Mouse (Mus musculus) forebrain, embryonic 13.5 days (tissue): ENCODE measurements around the gene Lyrm9. TPM values are rescaled to one million over a fixed set of nuclear protein-coding genes. Genes with fewer than 3 reads are reported as not detected.

Source experiments
- ATAC-seq: fragments of 200-750 bp; cut with Nextera tagmentation; 2 replicates; pipeline ENCODE4 v1.8.0; 2017
- H3K27ac ChIP-seq: fragments of 300-500 bp; sonication (generic); 2 replicates; pipeline ENCODE4 v1.5.1; 2015; ENCODE audit warnings: inconsistent platforms, mild to moderate bottlenecking, moderate library complexity
- H3K27me3 ChIP-seq: fragments of 300-500 bp; sonication (generic); 2 replicates; pipeline ENCODE4 v1.6.1; 2015; ENCODE audit warnings: mild to moderate bottlenecking, inconsistent platforms
- H3K36me3 ChIP-seq: fragments of 300-500 bp; sonication (generic); 2 replicates; pipeline ENCODE4 v1.6.1; 2015; ENCODE audit warnings: mild to moderate bottlenecking, inconsistent platforms; ENCODE audit not compliant: poor library complexity, severe bottlenecking
- H3K4me1 ChIP-seq: fragments of 300-500 bp; sonication (generic); 2 replicates; pipeline ENCODE4 v1.6.1; 2015; ENCODE audit warnings: inconsistent platforms
- H3K4me2 ChIP-seq: fragments of 300-500 bp; sonication (generic); 2 replicates; pipeline ENCODE4 v1.6.1; 2015; ENCODE audit warnings: inconsistent platforms, mild to moderate bottlenecking, moderate library complexity
- H3K4me3 ChIP-seq: fragments of 300-500 bp; sonication (generic); 2 replicates; pipeline ENCODE4 v1.5.1; 2015; ENCODE audit warnings: mild to moderate bottlenecking, inconsistent platforms
- H3K9ac ChIP-seq: fragments of 300-500 bp; sonication (generic); 2 replicates; pipeline ENCODE4 v1.6.1; 2015; ENCODE audit warnings: mild to moderate bottlenecking, inconsistent platforms
- H3K9me3 ChIP-seq: fragments of 300-500 bp; sonication (generic); replicated peaks from 2 replicates; pipeline ENCODE4 v1.6.1; 2016; ENCODE audit warnings: inconsistent platforms
- WGBS: fragments of 180-500 bp; shearing (Covaris S2); methylation state at CpG from one replicate; pipeline ENCODE4 v1.1.7; 2015; 5-methylcytosine and 5-hydroxymethylcytosine counted together
- polyA plus RNA-seq: library from polyadenylated mRNA; unstranded; fragments of >200 nt; fragmentation: Nextera tagmentation; extraction: Ambion mirVana; gene quantifications from 2 replicates; pipeline ENCODE4 v1.2.1, GENCODE M21; 2015

Lyrm9 gene
- polyA plus RNA-seq, 1 experiment from 2014 or later, result 25.2 TPM

DNA sequence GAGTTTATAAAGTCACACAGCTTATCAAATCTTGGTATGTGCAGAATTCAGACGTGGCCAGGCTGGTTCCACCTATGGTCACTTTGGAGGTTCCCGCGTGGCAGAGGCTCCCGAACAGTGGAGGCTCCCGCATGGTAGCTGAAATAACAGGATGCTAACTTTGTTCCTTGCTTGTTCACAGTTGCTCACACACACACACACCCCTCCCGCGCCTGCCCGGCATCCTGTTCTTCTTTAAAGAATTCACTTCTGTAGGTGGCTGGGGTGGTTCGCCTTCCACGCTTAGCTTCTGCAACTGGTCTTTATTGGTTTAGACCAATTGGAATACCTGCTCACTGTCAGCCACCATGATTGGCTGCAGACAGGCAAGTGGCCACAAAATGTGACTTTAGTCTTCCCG lies 33.3 kb upstream of the Lyrm9 start:
- ATAC-seq, result no peak
- H3K4me3 ChIP-seq, result no peak overlapping the region
- no peaks in the 10 kb centered on the region for H3K27me3 ChIP-seq
- H3K36me3 ChIP-seq, result no peaks in the 10 kb centered on the region
- peak overlapping the region; percentile 48; the same call in 1 of the 2 replicates for H3K4me2 ChIP-seq
- H3K4me1 ChIP-seq, result peaks cover 50% of the 10 kb centered on the region
- H3K27ac ChIP-seq, result peak overlapping the region; percentile 96
- no peak overlapping the region for H3K9ac ChIP-seq
- H3K9me3 ChIP-seq, result no peaks in the 10 kb centered on the region
- WGBS, result 76% methylated on average over 11 of the region's 11 CpGs

GRCm38 (mm10) chr11:78796072-78796729 lies 30.2 kb upstream of the Lyrm9 start:
- Histone ChIP-seq H3K27ac (no peak overlapping the region), H3K4me1 (peaks cover 30% of the 10 kb centered on the region), H3K4me3 (no peak overlapping the region), H3K27me3 (no peaks in the 10 kb centered on the region), H3K9me3 (no peaks in the 10 kb centered on the region), H3K36me3 (no peaks in the 10 kb centered on the region), H3K9ac (no peak overlapping the region), H3K4me2 (no peak overlapping the region)
- 87% methylated on average over 10 of the region's 10 CpGs for WGBS
- ATAC-seq, result no peak

- H3K27me3 ChIP-seq, result no peaks in the 10 kb centered on the region
- no peaks in the 10 kb centered on the region for H3K36me3 ChIP-seq
- WGBS, result 94% methylated on average over 4 of the region's 4 CpGs
- H3K27ac ChIP-seq, result no peak overlapping the region
- no peak overlapping the region for H3K4me3 ChIP-seq
- no peaks in the 10 kb centered on the region for H3K9me3 ChIP-seq
- no peak for ATAC-seq
- no peak overlapping the region for H3K4me2 ChIP-seq
- H3K4me1 ChIP-seq, result peaks cover 30% of the 10 kb centered on the region
- H3K9ac ChIP-seq, result no peak overlapping the region
These were observed 25.3 kb upstream of the Lyrm9 start for GRCm38 (mm10) chr11:78801094-78801493.

- no peaks in the 10 kb centered on the region for H3K36me3 ChIP-seq
- no peaks in the 10 kb centered on the region for H3K27me3 ChIP-seq
- H3K4me3 ChIP-seq, result no peak overlapping the region
- H3K4me1 ChIP-seq, result peaks cover 38% of the 10 kb centered on the region
- 0 out of 2 replicates have a peak, but pooled peaks have one; percentile 48 for ATAC-seq
- no peak overlapping the region for H3K9ac ChIP-seq
- H3K27ac ChIP-seq, result no peak overlapping the region
- H3K4me2 ChIP-seq, result no peak overlapping the region; the same call in 1 of the 2 replicates
- 55% methylated on average over 14 of the region's 14 CpGs for WGBS
- no peaks in the 10 kb centered on the region for H3K9me3 ChIP-seq
These were observed 22.6 kb upstream of the Lyrm9 start for GRCm38 (mm10) chr11:78803587-78804316.

DNA sequence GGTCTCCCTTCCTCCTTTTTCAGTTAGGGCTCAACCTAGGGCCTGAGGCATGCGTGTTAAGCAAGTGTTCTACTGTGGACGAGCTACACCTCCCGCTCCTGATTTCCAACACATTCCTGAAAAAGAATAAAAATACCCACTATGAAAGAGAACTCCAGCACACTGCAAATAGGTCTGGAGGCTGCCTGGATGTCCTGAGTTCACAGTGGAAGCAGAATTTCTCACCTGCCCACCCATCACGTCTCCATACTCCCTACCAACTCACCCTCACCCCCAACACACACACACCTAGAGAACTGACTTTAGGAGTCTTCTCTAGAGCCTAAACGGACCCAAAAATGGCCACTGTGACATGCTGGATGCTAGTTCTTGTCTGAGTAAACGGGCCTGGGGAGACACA lies 21.8 kb upstream of the Lyrm9 start:
- ATAC-seq, result no peak

DNA sequence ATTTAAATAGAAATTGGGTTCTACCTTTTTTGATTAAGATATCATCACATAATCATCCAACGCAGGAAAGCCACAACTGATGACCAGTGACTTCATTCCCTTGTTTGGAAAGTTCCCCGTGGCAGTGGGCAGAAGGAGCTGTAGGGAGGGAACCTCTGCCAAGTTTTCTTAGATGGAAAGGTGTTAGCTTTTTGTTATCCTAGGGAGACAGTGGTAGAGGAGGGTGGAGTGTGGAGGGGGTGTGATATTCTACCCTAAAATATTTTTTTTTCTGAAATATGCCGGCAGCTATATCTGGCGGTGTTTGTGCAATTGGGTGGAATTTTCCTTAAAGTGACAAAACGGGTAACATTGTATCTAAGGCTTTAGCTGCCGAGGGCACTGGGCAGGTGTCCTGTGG lies 21.2 kb upstream of the Lyrm9 start:
- Histone ChIP-seq H3K4me2 (no peak overlapping the region), H3K36me3 (no peaks in the 10 kb centered on the region), H3K9me3 (no peaks in the 10 kb centered on the region), H3K27ac (no peak overlapping the region), H3K27me3 (no peaks in the 10 kb centered on the region), H3K9ac (no peak overlapping the region), H3K4me1 (peaks cover 38% of the 10 kb centered on the region), H3K4me3 (no peak overlapping the region)
- WGBS, result 72% methylated on average over 6 of the region's 6 CpGs
- ATAC-seq, result no peak

More for the DNA sequence above, 21.8 kb upstream of the Lyrm9 start:
- WGBS, result 87% methylated on average over 6 of the region's 6 CpGs
- no peak overlapping the region for H3K4me2 ChIP-seq
- H3K4me3 ChIP-seq, result no peak overlapping the region
- no peaks in the 10 kb centered on the region for H3K27me3 ChIP-seq
- peaks cover 38% of the 10 kb centered on the region for H3K4me1 ChIP-seq
- H3K27ac ChIP-seq, result no peak overlapping the region
- H3K36me3 ChIP-seq, result no peaks in the 10 kb centered on the region
- H3K9me3 ChIP-seq, result no peaks in the 10 kb centered on the region
- no peak overlapping the region for H3K9ac ChIP-seq

DNA sequence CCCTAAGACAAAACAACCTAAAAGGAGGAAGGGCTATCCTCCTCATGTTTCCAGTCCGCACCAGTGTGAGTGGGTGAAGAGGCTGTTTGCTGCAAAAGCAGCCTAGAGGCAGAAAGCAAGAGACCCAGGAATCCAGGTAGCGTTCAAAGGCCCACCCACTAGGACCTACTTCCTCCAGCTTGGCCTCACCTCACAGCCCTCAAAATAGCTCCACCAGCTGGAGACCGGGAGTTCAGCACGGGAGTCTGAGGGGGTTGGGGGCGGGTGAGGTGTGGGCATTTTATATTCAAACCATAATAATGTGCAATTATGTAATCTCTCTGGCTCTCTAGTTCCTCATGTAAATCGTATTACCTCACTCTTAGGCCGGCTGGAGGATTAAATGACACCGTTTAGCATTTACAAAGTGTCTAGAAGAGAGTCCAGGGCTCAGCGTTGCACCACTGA lies 20.7 kb upstream of the Lyrm9 start:
- no peak for ATAC-seq
- WGBS, result 36% methylated on average over 9 of the region's 9 CpGs
- H3K27ac ChIP-seq, result no peak overlapping the region
- no peak overlapping the region for H3K9ac ChIP-seq
- no peaks in the 10 kb centered on the region for H3K27me3 ChIP-seq
- H3K36me3 ChIP-seq, result no peaks in the 10 kb centered on the region
- no peak overlapping the region for H3K4me2 ChIP-seq
- H3K9me3 ChIP-seq, result no peaks in the 10 kb centered on the region
- H3K4me1 ChIP-seq, result peaks cover 38% of the 10 kb centered on the region
- H3K4me3 ChIP-seq, result no peak overlapping the region

- no peak overlapping the region for H3K4me3 ChIP-seq
- no peak overlapping the region for H3K4me2 ChIP-seq
- H3K36me3 ChIP-seq, result no peaks in the 10 kb centered on the region
- H3K9me3 ChIP-seq, result no peaks in the 10 kb centered on the region
- no peak overlapping the region for H3K9ac ChIP-seq
- H3K27ac ChIP-seq, result peak overlapping the region; percentile 55
- peaks cover 38% of the 10 kb centered on the region for H3K4me1 ChIP-seq
- WGBS, result 59% methylated on average over 6 of the region's 6 CpGs
- no peaks in the 10 kb centered on the region for H3K27me3 ChIP-seq
- ATAC-seq, result 0 out of 2 replicates have a peak, but pooled peaks have one; percentile 43
These were observed 18.9 kb upstream of the Lyrm9 start for GRCm38 (mm10) chr11:78807341-78808108.

DNA sequence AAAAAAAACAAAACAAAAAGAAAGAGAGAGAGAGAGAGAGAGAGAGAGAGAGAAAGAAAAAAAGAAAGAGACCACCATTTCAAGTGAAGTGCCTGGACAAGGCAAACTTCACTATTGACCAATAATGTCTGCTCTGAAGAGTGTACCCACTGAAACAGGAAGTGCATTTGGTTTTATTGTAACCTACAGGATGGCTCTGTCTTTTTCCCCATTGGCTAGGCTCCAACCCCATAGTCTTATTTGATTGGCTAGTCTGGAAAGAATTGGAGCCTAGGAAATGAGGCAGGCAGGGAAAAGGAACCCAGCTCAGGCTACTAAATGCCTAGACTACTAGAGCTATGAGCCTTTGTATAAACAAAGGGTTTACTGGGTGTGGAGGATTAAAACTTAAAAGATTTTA lies 17.0 kb upstream of the Lyrm9 start:
- Histone ChIP-seq H3K4me2 (no peak overlapping the region), H3K9me3 (no peaks in the 10 kb centered on the region), H3K9ac (no peak overlapping the region), H3K4me3 (no peak overlapping the region), H3K27ac (no peak overlapping the region), H3K27me3 (no peaks in the 10 kb centered on the region), H3K4me1 (peaks cover 35% of the 10 kb centered on the region), H3K36me3 (no peaks in the 10 kb centered on the region)
- ATAC-seq, result no peak

DNA sequence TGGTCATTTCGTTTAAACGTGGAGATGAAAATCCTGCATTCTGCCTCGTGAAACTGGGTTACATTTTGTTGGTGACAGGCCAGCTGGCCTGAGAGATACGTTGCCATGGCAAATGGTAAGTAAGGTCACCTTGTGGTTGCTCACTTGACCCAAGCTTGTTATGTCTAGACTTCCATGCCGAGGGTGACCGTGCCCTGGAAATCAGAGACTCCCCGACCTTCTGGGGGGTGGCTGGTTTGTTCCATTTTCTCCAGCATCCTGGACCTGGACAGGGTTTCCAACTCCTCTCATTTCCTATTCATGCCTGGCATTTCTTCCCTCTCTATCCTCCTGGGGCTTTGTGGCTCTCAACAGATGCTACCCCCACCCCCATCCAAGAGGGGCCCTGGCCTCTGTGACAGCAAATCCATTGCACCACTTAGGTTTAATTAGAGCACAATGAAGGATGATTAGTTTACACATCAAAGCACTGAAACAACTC lies 11.9 kb upstream of the Lyrm9 start:
- WGBS, result 47% methylated on average over 7 of the region's 7 CpGs
- Histone ChIP-seq H3K27me3 (no peaks in the 10 kb centered on the region), H3K4me3 (no peak overlapping the region), H3K4me2 (no peak overlapping the region), H3K9ac (no peak overlapping the region), H3K36me3 (no peaks in the 10 kb centered on the region), H3K9me3 (no peaks in the 10 kb centered on the region), H3K27ac (peak overlapping the region; percentile 22; the same call in 1 of the 2 replicates), H3K4me1 (peaks cover 60% of the 10 kb centered on the region)
- ATAC-seq, result no peak

DNA sequence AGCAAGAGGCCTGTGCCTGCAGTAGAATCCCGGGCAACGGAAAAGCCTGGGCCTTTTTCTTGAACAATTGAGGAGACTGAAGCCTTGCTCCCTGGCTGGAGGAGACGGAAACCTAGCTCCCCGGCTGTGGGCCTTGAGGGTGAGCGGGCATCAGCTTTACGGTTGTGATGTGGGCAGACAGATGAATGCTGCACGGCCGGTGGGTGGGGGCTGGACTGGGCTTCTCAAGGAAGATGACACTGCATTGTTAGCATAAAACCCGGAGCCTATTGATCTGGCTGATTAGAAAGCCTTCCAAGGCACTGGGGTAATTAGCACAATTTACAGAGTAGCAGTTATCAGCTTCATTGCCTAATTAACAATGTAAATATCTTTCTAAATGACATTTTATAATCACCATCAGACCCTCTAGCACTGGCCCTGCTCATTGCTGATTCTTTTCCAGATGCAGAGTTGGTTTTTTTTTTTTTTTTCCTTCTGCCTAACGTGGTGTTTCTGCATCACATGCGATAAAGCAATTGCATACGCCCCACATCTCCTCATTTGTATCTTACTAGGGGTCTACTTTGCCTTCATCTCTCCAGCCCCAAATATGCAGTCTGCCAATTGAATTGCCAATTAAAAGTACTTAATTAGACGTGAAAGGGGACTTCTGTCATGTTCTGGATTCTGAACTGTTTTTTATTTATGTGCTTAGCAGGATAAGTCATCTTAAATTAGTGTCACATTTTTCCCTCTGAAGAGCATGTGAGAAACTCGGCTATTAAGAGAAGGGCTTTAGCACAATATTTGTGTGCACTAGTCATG lies 10.2 kb upstream of the Lyrm9 start:
- Histone ChIP-seq H3K4me2 (peak overlapping the region; percentile 23), H3K9ac (peak overlapping the region; percentile 47), H3K9me3 (no peaks in the 10 kb centered on the region), H3K27ac (peak overlapping the region; percentile 91), H3K36me3 (no peaks in the 10 kb centered on the region), H3K4me3 (no peak overlapping the region), H3K4me1 (peaks cover 77% of the 10 kb centered on the region), H3K27me3 (no peaks in the 10 kb centered on the region)
- 9% methylated on average over 14 of the region's 14 CpGs for WGBS
- ATAC-seq, result peak; percentile 57
